Mouse (Mus musculus): ENCODE results near the gene Itk. TPM values are rescaled to one million over a fixed set of nuclear protein-coding genes. Genes with fewer than 3 reads are reported as not detected.

The Itk gene
- polyA plus RNA-seq, 1 experiment from 2014 or later = not detected

DNA sequence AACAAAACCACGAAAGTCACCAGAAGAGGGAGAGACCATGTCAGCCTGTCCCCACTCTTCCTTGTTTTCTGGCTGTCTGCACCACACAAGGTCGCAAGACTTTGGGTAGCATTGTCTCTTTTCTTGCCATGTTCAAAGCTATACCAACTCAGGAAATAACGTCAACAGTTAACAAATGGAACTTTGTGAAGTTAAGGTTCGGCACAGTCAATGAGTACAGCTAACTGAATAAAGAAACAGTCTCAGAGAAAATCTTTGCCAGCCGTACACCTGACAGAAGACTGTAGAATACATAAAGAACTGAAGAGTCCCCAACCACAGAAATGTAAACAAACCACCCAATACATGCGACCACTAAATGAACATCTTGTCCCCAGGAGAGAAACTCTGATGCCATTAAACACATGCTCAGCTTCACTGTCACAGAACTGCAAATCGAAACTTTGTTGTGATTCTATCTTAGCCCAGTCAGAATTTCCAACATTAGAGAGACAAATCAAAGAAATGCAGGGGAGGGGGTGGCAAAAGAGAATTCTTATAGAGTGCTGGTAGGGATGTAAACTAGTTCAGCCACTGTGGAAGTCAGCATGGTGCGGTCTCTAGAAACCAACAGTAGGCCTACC lies 16.9 kb downstream of the Itk start:
- no peaks in the 10 kb centered on the region for H3K36me3 ChIP-seq (ENCODE audit: control insufficient read depth, insufficient read depth, low read length)
- H3K27me3 ChIP-seq (replicated peaks; ENCODE audit: control insufficient read depth, insufficient read depth, low read length) = no peaks in the 10 kb centered on the region
- no peaks in the 10 kb centered on the region for H3K9me3 ChIP-seq (replicated peaks; ENCODE audit: control insufficient read depth, low read length)
- no peak overlapping the region for H3K4me3 ChIP-seq (ENCODE audit: low read depth, low read length)
- H3K4me2 ChIP-seq (ENCODE audit: low read length) = no peak overlapping the region
- H3K27ac ChIP-seq (ENCODE audit: low read depth, low read length) = no peak overlapping the region
- H3K4me1 ChIP-seq (ENCODE audit: control insufficient read depth, insufficient read depth, low read length) = no peaks in the 10 kb centered on the region
- no peak for DNase-seq (ENCODE audit: low spot score)
- no peak for ATAC-seq
- 84% methylated on average over 8 of the region's 8 CpGs for WGBS
- no peak overlapping the region for H3K9ac ChIP-seq (ENCODE audit: low read length)

DNA sequence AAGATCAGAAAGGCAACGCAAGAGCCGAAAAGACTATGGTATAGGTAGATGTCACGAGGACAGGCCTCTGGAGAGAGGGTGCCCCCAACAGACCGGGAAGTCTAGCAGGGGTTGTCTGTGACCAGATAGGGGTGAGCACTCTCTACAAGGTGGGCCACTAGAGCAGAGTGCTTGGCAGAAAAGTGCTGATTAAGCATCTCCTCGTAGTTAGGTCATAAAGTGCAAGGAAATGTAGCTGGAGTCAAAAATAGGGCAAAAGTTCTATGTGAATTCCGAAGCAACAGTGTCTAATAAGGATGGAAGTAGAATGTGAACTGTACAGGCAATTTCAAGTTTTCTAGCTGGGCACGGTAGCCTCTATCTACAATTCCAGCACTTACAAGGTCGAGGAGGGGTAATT lies 18.1 kb downstream of the Itk start:
- 93% methylated on average over 8 of the region's 8 CpGs for WGBS
- H3K4me3 ChIP-seq (ENCODE audit: low read depth, low read length) = no peak overlapping the region
- H3K9ac ChIP-seq (ENCODE audit: low read length) = no peak overlapping the region
- DNase-seq (ENCODE audit: low spot score) (no peak), ATAC-seq (no peak)
- H3K4me2 ChIP-seq (ENCODE audit: low read length) = no peak overlapping the region
- no peak overlapping the region for H3K27ac ChIP-seq (ENCODE audit: low read depth, low read length)
- no peaks in the 10 kb centered on the region for H3K27me3 ChIP-seq (replicated peaks; ENCODE audit: control insufficient read depth, insufficient read depth, low read length)
- no peaks in the 10 kb centered on the region for H3K36me3 ChIP-seq (ENCODE audit: control insufficient read depth, insufficient read depth, low read length)
- H3K4me1 ChIP-seq (ENCODE audit: control insufficient read depth, insufficient read depth, low read length) = no peaks in the 10 kb centered on the region
- H3K9me3 ChIP-seq (replicated peaks; ENCODE audit: control insufficient read depth, low read length) = no peaks in the 10 kb centered on the region

DNA sequence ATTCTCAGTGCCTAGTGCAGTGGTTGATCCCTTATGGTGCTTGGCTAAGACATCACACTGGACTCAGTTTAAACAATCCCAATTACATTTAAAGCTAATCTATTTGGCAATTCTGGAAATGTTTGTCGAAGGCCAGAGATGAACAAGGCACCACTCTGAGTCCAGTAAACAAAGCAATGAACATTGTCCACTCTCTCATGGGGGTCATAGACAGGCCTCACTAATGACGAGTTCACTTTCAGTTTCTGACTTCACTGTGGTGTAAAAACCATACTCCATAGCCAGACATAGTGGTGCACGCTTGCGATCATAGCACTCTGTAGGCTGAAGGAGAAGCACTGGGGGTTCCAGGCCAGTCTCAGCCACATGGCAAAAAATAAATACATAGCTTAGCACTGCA lies 18.9 kb downstream of the Itk start:
- ATAC-seq (no peak), DNase-seq (ENCODE audit: low spot score) (no peak)
- no peaks in the 10 kb centered on the region for H3K36me3 ChIP-seq (ENCODE audit: control insufficient read depth, insufficient read depth, low read length)
- no peaks in the 10 kb centered on the region for H3K9me3 ChIP-seq (replicated peaks; ENCODE audit: control insufficient read depth, low read length)
- no peak overlapping the region for H3K4me2 ChIP-seq (ENCODE audit: low read length)
- H3K4me1 ChIP-seq (ENCODE audit: control insufficient read depth, insufficient read depth, low read length) = no peaks in the 10 kb centered on the region
- H3K9ac ChIP-seq (ENCODE audit: low read length) = no peak overlapping the region
- H3K27ac ChIP-seq (ENCODE audit: low read depth, low read length) = no peak overlapping the region
- no peak overlapping the region for H3K4me3 ChIP-seq (ENCODE audit: low read depth, low read length)
- H3K27me3 ChIP-seq (replicated peaks; ENCODE audit: control insufficient read depth, insufficient read depth, low read length) = no peaks in the 10 kb centered on the region
- 95% methylated on average over 4 of the region's 4 CpGs for WGBS

DNA sequence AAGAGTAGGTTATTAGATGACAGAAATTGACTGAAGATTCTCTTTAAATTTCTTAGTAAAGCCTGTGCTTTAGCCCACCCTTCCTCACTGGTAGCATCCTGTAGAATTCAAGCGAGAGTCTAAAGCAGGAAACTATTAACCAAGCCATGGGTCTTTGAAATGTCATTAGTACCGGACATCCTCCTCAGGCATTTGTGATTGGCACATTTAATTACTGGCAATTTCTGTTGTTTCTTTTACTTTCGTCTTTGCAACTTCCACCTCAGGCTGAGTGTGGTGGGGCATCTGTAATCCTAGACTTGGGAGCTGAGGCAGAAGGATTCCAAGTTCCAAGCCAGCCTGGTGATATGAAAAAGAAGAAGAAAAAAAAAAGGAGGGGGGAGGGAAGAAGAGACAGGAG lies 23.0 kb downstream of the Itk start:
- no peaks in the 10 kb centered on the region for H3K4me1 ChIP-seq (ENCODE audit: control insufficient read depth, insufficient read depth, low read length)
- no peak overlapping the region for H3K4me2 ChIP-seq (ENCODE audit: low read length)
- DNase-seq (ENCODE audit: low spot score) = no peak
- no peaks in the 10 kb centered on the region for H3K9me3 ChIP-seq (replicated peaks; ENCODE audit: control insufficient read depth, low read length)
- H3K27ac ChIP-seq (ENCODE audit: low read depth, low read length) = no peak overlapping the region
- H3K9ac ChIP-seq (ENCODE audit: low read length) = no peak overlapping the region
- 76% methylated on average over 3 of the region's 3 CpGs for WGBS
- no peaks in the 10 kb centered on the region for H3K36me3 ChIP-seq (ENCODE audit: control insufficient read depth, insufficient read depth, low read length)
- H3K4me3 ChIP-seq (ENCODE audit: low read depth, low read length) = no peak overlapping the region
- no peak for ATAC-seq
- H3K27me3 ChIP-seq (replicated peaks; ENCODE audit: control insufficient read depth, insufficient read depth, low read length) = no peaks in the 10 kb centered on the region

DNA sequence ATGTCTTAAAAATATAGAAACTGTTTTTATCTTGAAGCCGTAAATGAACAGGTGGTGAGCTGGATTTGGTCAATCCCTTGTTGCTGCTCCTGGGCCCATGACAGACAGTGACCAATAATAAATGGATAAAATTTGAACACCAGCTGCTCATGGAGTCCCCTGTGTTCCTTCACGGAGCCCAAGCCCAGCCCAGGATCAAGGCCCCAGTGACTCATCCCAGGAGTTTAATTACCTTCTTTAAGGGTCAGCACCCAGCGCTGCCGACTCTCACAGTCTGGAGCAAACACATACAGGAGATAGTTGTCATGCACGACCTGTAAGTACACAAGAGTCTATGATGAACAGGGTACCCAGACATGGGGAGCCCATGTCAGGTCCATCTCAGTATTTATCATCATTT lies 23.6 kb downstream of the Itk start:
- WGBS = 89% methylated on average over 5 of the region's 5 CpGs
- Histone ChIP-seq H3K9me3 (replicated peaks; ENCODE audit: control insufficient read depth, low read length) (no peaks in the 10 kb centered on the region), H3K9ac (ENCODE audit: low read length) (no peak overlapping the region), H3K27me3 (replicated peaks; ENCODE audit: control insufficient read depth, insufficient read depth, low read length) (no peaks in the 10 kb centered on the region), H3K4me1 (ENCODE audit: control insufficient read depth, insufficient read depth, low read length) (no peaks in the 10 kb centered on the region), H3K36me3 (ENCODE audit: control insufficient read depth, insufficient read depth, low read length) (no peaks in the 10 kb centered on the region), H3K4me2 (ENCODE audit: low read length) (no peak overlapping the region), H3K27ac (ENCODE audit: low read depth, low read length) (no peak overlapping the region), H3K4me3 (ENCODE audit: low read depth, low read length) (no peak overlapping the region)
- DNase-seq (ENCODE audit: low spot score) = no peak
- ATAC-seq = no peak

DNA sequence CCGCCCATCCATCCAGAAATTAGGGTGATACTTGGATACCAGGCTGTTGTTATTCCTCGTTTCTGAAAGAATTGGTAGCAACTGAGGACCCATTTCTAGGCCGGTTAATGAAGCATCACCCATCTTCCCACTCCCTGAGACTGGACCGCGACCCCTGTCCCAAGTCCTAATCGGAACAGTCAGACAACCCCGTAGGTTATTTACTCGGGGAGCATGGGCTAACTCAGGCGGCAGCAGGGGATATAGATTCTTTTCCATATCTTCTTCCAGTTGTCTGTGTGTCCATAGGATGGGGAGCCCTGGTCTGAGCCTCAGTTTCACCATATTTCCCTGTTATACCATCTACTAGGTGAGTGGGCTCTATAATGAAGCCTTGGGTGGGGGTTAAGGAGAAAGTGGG lies 25.5 kb downstream of the Itk start:
- no peaks in the 10 kb centered on the region for H3K4me1 ChIP-seq (ENCODE audit: control insufficient read depth, insufficient read depth, low read length)
- DNase-seq (ENCODE audit: low spot score) = no peak
- no peak overlapping the region for H3K27ac ChIP-seq (ENCODE audit: low read depth, low read length)
- H3K27me3 ChIP-seq (replicated peaks; ENCODE audit: control insufficient read depth, insufficient read depth, low read length) = no peaks in the 10 kb centered on the region
- 94% methylated on average over 9 of the region's 9 CpGs for WGBS
- H3K4me3 ChIP-seq (ENCODE audit: low read depth, low read length) = no peak overlapping the region
- H3K9ac ChIP-seq (ENCODE audit: low read length) = no peak overlapping the region
- H3K9me3 ChIP-seq (replicated peaks; ENCODE audit: control insufficient read depth, low read length) = no peaks in the 10 kb centered on the region
- no peak overlapping the region for H3K4me2 ChIP-seq (ENCODE audit: low read length)
- no peaks in the 10 kb centered on the region for H3K36me3 ChIP-seq (ENCODE audit: control insufficient read depth, insufficient read depth, low read length)
- ATAC-seq = no peak

DNA sequence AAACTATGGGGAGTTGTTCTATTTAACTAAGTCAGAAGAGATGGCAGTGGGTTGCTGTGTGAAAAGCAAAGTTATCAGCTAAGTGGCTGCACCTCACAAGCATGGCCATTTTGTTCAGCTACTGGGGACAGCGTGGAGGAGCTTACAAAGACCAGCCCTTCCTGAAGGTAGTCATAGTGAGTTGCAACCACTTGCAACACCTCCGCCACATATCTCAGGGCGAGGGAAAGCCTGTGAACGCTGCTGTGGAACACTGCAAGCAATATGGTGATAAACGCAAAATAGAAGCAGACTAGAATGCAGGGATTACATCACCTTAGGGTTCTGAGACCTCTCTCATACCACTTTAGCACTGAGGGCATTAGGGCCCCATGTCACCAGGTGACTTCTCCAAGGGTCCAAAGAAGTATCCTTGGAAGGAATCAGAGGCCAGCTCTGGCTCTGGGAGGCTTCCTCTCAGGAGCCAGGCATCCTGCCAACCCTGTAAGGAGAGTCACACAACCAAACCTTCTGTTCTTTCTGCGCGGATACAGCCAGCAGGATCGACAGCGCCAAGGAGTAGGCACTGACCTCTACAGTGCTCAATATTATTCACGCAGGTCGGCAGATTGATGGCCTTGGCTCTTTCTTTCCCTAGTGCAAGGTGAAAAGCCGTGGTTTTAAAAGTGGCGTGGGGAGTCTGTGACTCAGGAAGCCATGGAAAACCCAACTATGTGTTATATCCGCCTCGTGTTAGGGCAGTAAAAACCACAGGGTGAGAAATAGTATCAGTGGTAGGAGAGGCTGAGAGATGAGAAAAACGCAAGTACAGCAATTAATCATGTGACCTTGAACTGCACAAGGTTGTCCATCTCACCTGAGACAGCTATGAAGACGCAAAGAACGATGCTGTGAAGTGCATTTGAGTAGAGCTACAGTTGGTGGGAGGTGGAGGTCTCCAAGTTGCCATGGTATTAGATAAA lies 27.0 kb downstream of the Itk start:
- no peaks in the 10 kb centered on the region for H3K9me3 ChIP-seq (replicated peaks; ENCODE audit: control insufficient read depth, low read length)
- DNase-seq (ENCODE audit: low spot score) (peak; percentile 3), ATAC-seq (no peak)
- no peaks in the 10 kb centered on the region for H3K36me3 ChIP-seq (ENCODE audit: control insufficient read depth, insufficient read depth, low read length)
- H3K9ac ChIP-seq (ENCODE audit: low read length) = no peak overlapping the region
- H3K27ac ChIP-seq (ENCODE audit: low read depth, low read length) = no peak overlapping the region
- no peak overlapping the region for H3K4me2 ChIP-seq (ENCODE audit: low read length)
- no peaks in the 10 kb centered on the region for H3K27me3 ChIP-seq (replicated peaks; ENCODE audit: control insufficient read depth, insufficient read depth, low read length)
- H3K4me3 ChIP-seq (ENCODE audit: low read depth, low read length) = no peak overlapping the region
- H3K4me1 ChIP-seq (ENCODE audit: control insufficient read depth, insufficient read depth, low read length) = no peaks in the 10 kb centered on the region
- WGBS = 87% methylated on average over 18 of the region's 18 CpGs

DNA sequence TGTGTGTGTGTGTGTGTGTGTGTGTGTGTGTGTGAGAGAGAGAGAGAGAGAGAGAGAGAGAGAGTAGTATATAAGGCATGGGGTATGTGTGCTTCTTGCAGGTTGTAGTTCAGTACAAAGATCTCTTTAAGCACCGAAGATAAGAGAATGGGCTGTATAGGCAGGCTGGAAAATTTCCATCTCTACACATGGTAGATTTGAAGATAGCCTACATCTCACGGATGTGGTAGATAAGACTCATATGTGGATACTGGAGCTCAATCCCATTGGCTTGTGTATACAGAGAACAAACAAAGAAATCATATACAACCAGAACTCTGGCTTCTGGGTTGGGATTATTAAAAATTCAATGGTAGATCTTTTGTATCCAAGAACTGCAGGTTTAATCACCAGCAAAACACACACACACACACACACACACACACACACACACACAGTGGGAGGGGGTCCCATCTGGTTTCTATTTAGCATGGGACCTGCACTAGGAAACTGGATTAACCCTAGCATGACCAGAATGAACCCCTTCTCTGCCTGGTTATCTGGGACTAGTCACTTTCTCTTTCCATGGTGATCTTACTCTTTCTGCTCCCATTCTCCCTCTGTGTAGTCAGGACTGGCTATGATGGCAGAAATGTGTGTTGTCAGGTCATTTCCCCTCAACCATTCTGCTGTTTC lies 28.2 kb downstream of the Itk start:
- no peaks in the 10 kb centered on the region for H3K36me3 ChIP-seq (ENCODE audit: control insufficient read depth, insufficient read depth, low read length)
- DNase-seq (ENCODE audit: low spot score) (no peak), ATAC-seq (no peak)
- no peak overlapping the region for H3K9ac ChIP-seq (ENCODE audit: low read length)
- no peak overlapping the region for H3K27ac ChIP-seq (ENCODE audit: low read depth, low read length)
- H3K27me3 ChIP-seq (replicated peaks; ENCODE audit: control insufficient read depth, insufficient read depth, low read length) = no peaks in the 10 kb centered on the region
- no peaks in the 10 kb centered on the region for H3K9me3 ChIP-seq (replicated peaks; ENCODE audit: control insufficient read depth, low read length)
- H3K4me3 ChIP-seq (ENCODE audit: low read depth, low read length) = no peak overlapping the region
- no peaks in the 10 kb centered on the region for H3K4me1 ChIP-seq (ENCODE audit: control insufficient read depth, insufficient read depth, low read length)
- 81% methylated on average over 2 of the region's 2 CpGs for WGBS
- H3K4me2 ChIP-seq (ENCODE audit: low read length) = no peak overlapping the region

DNA sequence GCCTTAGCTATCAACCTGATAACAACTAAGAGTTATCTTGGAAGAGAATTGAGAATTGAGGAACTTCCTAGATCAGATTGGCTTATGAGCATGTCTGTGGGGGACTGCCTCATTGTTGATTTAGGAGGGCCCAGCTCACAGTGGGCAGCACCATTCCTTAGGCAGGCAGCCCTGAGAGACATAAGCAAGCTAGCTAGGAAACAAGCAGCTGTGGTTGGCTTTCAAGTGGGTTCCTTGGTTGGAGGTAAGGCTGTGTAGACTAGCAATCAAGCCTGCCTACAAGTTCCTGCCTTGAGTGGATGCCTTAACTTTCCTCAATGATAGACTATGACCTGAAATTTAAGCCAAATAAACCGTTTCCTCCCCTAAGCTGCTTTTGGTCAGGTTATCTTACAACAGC lies 30.9 kb downstream of the Itk start:
- H3K27me3 ChIP-seq (replicated peaks; ENCODE audit: control insufficient read depth, insufficient read depth, low read length) = no peaks in the 10 kb centered on the region
- 61% methylated on average over 1 of the region's 1 CpGs for WGBS

More for the DNA sequence above, 30.9 kb downstream of the Itk start:
- ATAC-seq (no peak), DNase-seq (ENCODE audit: low spot score) (no peak)
- H3K27ac ChIP-seq (ENCODE audit: low read depth, low read length) = no peak overlapping the region
- no peaks in the 10 kb centered on the region for H3K36me3 ChIP-seq (ENCODE audit: control insufficient read depth, insufficient read depth, low read length)
- no peak overlapping the region for H3K4me3 ChIP-seq (ENCODE audit: low read depth, low read length)
- no peaks in the 10 kb centered on the region for H3K4me1 ChIP-seq (ENCODE audit: control insufficient read depth, insufficient read depth, low read length)
- no peaks in the 10 kb centered on the region for H3K9me3 ChIP-seq (replicated peaks; ENCODE audit: control insufficient read depth, low read length)
- no peak overlapping the region for H3K4me2 ChIP-seq (ENCODE audit: low read length)
- no peak overlapping the region for H3K9ac ChIP-seq (ENCODE audit: low read length)
